Mouse (Mus musculus) liver, postnatal 0 days (tissue): ENCODE measurements around the gene Tomm5.

ENCODE experiments used
- CTCF ChIP-seq: sonication (generic); IDR thresholded peaks from 2 replicates; pipeline ENCODE4 v1.5.1; 2016; ENCODE audit warnings: antibody characterized with exemption, low read depth
- EP300 ChIP-seq: IDR thresholded peaks from 2 replicates; pipeline ENCODE4 v1.6.1; 2016; ENCODE audit warnings: antibody characterized with exemption, low read depth, mild to moderate bottlenecking

GRCm38 (mm10) chr4:45134471-45134870, 26.6 kb upstream of the Tomm5 start:
- TF ChIP-seq CTCF (no peak), EP300 (no peak)
